Mouse (Mus musculus) hematopoietic multipotent progenitor cell, adult 10-12 weeks (in vitro differentiated cells): Measurements from ENCODE around the gene Xpnpep1. TPM values are rescaled to one million over a fixed set of nuclear protein-coding genes. Genes with fewer than 3 reads are reported as not detected.

Experiments used
- polyA plus RNA-seq: library from polyadenylated mRNA; stranded (reverse); fragments of >175 nt; gene quantifications from 2 replicates; pipeline ENCODE4 v1.2.3, GENCODE M21; 2012; ENCODE audit warnings: low replicate concordance

The Xpnpep1 gene
- 15.8 and 36.4 TPM in 2 replicates for polyA plus RNA-seq

DNA sequence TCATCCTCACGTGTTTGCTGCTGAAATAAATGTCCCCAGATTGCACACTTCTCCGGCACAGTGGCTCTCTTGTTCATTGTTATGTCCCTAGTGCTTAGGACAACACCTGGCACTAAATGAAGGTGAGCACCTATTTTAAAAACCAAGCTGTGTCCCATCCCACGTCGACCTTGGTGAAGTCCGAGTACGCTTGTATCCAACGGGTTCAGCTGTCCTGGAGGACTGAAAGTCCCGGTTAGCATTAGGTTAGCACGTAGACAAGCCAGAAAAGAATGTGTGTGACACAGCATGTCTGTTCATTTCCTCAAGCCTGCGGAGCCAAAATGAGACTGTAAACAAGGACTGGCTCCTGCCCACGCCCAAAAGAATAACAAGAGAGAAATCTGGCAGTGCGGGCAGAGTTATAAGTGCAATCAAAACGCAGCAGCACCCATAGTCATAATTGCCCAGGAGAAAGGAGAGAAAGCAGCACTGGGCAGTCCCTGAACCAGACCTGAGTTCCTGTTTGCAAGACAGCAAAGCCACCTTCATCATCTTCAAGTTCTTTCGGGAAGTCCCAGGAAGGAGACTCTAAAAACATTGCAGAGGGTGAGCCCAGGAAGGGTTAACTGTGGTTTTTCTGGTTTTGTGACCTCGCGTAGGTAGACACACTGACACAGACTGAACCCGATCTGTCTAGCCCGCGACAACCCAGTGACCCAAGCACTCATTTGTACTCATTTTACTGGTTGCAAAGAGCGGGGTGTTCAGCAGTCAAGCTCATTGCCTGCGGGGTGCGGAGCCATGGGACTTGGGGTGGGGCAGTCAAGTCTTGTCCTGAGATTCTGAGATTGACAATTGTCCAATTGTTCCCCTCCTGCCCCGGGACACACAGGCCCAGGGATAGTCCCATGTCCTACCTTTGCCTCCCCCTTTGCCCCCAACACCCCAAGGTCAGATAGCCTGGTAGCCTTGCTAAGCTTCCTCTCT is at the start of gene Xpnpep1:
TSS of gene Xpnpep1 (minus strand) at position 51 of the 969 bp plus-strand sequence.

Other genes with a start within 250 kb of the Xpnpep1 start
- 45.0 and 46.0 TPM in 2 replicates for gene Add3, start 100.2 kb upstream of the Xpnpep1 start, polyA plus RNA-seq